Mouse (Mus musculus): ENCODE data around the gene Gna13.

Gene Gna13

GRCm38 (mm10) chr11:109349652-109350316 is 12.8 kb upstream of the Gna13 start:
- no peak for DNase-seq (ENCODE audit: low spot score)

- no peak for DNase-seq (ENCODE audit: low spot score)
Measured at GRCm38 (mm10) chr11:109350317-109350714, 12.3 kb upstream of the Gna13 start.

GRCm38 (mm10) chr11:109351489-109351888 is 11.1 kb upstream of the Gna13 start:
- no peak for DNase-seq (ENCODE audit: low spot score)

- DNase-seq (ENCODE audit: low spot score): no peak
Measured at GRCm38 (mm10) chr11:109353391-109354235, 9.0 kb upstream of the Gna13 start.

GRCm38 (mm10) chr11:109354236-109354613 is 8.4 kb upstream of the Gna13 start:
- DNase-seq (ENCODE audit: low spot score): no peak

- DNase-seq (ENCODE audit: low spot score): no peak
Measured at GRCm38 (mm10) chr11:109355771-109356388, 6.8 kb upstream of the Gna13 start.

GRCm38 (mm10) chr11:109357171-109357570 is 5.5 kb upstream of the Gna13 start:
- DNase-seq (ENCODE audit: low spot score): no peak

- DNase-seq (ENCODE audit: low spot score): no peak
Measured at GRCm38 (mm10) chr11:109358549-109358948, 4.1 kb upstream of the Gna13 start.

GRCm38 (mm10) chr11:109359043-109359752 is 3.4 kb upstream of the Gna13 start:
- no peak for DNase-seq (ENCODE audit: low spot score)

GRCm38 (mm10) chr11:109360102-109360501 is 2.5 kb upstream of the Gna13 start:
- no peak for DNase-seq (ENCODE audit: low spot score)

- DNase-seq (ENCODE audit: low spot score): peak; percentile 39
Measured at GRCm38 (mm10) chr11:109360581-109361040, 2.0 kb upstream of the Gna13 start.

- DNase-seq (ENCODE audit: low spot score): no peak
Measured at GRCm38 (mm10) chr11:109361241-109361630, 1.4 kb upstream of the Gna13 start.

- no peak for DNase-seq (ENCODE audit: low spot score)
Measured at GRCm38 (mm10) chr11:109361631-109362462, 784 bp upstream of the Gna13 start.

GRCm38 (mm10) chr11:109363191-109364133 is 831 bp downstream of the Gna13 start:
- DNase-seq (ENCODE audit: low spot score): peak; percentile 35

- DNase-seq (ENCODE audit: low spot score): no peak
Measured at GRCm38 (mm10) chr11:109364337-109364736, 1.7 kb downstream of the Gna13 start.

- DNase-seq (ENCODE audit: low spot score): no peak
Measured at GRCm38 (mm10) chr11:109364881-109365280, 2.2 kb downstream of the Gna13 start.

GRCm38 (mm10) chr11:109365818-109366217 is 3.2 kb downstream of the Gna13 start:
- no peak for DNase-seq (ENCODE audit: low spot score)

- DNase-seq (ENCODE audit: low spot score): no peak
Measured at GRCm38 (mm10) chr11:109366802-109367579, 4.4 kb downstream of the Gna13 start.

GRCm38 (mm10) chr11:109369026-109369637 is 6.5 kb downstream of the Gna13 start:
- DNase-seq (ENCODE audit: low spot score): no peak

All from layer of hippocampus, adult 11-12 months (tissue).